In genomic region chr17:71548586-71548985, GRCm38 (mm10) we compare ENCODE assay signal across 9 mouse cellular contexts. TPM values are rescaled to one million over a fixed set of nuclear protein-coding genes. Genes with fewer than 3 reads are reported as not detected.
DNase-seq lines count a peak whose midpoint lies in the region; ATAC-seq and TF ChIP-seq lines count a peak whose summit lies in the region.
"Had no signal": no experiment of that assay in that cellular context is flagged by ENCODE, and none has a peak within 500 bp of the region (broad histone marks: within the 10 kb centered on the region; RNA-seq: fewer than 3 reads in every experiment).

No protein-coding gene starts in this region.

- no peak for ATAC-seq in kidney, postnatal 0 days (replicated peaks; ENCODE audit: low FRiP score, low read depth)
- ATAC-seq in monocyte, adult 5-6 weeks (replicated peaks; ENCODE audit: insufficient number of reproducible peaks, low FRiP score, low TSS enrichment, poor library complexity, severe bottlenecking) = no peak

- H3K27ac ChIP-seq in kidney, postnatal 0 days = no peak overlapping the region
- H3K27ac ChIP-seq: limb, embryonic 13.5 days had no signal

- DNase-seq in adrenal gland, postnatal 10 days = peak; percentile 10
- DNase-seq in adrenal gland, postnatal 36 days = no peak
- peak; percentile 50 for DNase-seq in kidney, postnatal 0 days (ENCODE audit: low spot score)
- no peak for DNase-seq in kidney, postnatal 10 days
- peak; percentile 60 for DNase-seq in 416B (ENCODE audit: low read depth)
- peak; percentile 73 for DNase-seq in embryo, embryonic 10.5 days (ENCODE audit: low spot score)
- DNase-seq in left cerebral cortex, postnatal 10 days (ENCODE audit: extremely low spot score in 1 of 2, low spot score in 2 of 2) = no peak

- no peaks in the 10 kb centered on the region for H3K9me3 ChIP-seq in kidney, postnatal 0 days (replicated peaks; ENCODE audit: low read length)
- H3K9me3 ChIP-seq: limb, embryonic 13.5 days had no signal

- H3K4me3 ChIP-seq in kidney, postnatal 0 days (replicated peaks; ENCODE audit: low read depth, low read length) = no peak overlapping the region
- H3K4me3 ChIP-seq: limb, embryonic 13.5 days had no signal

- intact Hi-C loops in left cerebral cortex, postnatal 10 days (cut with DNase I) = no loop called here

- no peak overlapping the region for H3K9ac ChIP-seq in kidney, postnatal 0 days (ENCODE audit: low read depth, low read length)
- H3K9ac ChIP-seq: limb, embryonic 13.5 days had no signal

- peak; percentile 68 for TF ChIP-seq CTCF in kidney, postnatal 0 days (IDR thresholded peaks at IDR 0.05; ENCODE audit: low read depth)

- no peaks in the 10 kb centered on the region for H3K36me3 ChIP-seq in kidney, postnatal 0 days (ENCODE audit: insufficient read depth, low read length)
- H3K36me3 ChIP-seq: limb, embryonic 13.5 days had no signal

- WGBS in kidney, postnatal 0 days = 10% methylated on average over 1 of the region's 1 CpGs

- no peak overlapping the region for H3K4me2 ChIP-seq in kidney, postnatal 0 days (ENCODE audit: low read length)
- H3K4me2 ChIP-seq: limb, embryonic 13.5 days had no signal

- 0 out of 2 replicates have a peak, but pooled peaks cover 3% of the 10 kb centered on the region for H3K4me1 ChIP-seq in kidney, postnatal 0 days (replicated peaks; ENCODE audit: insufficient read depth, low read length)

- no peaks in the 10 kb centered on the region for H3K27me3 ChIP-seq in kidney, postnatal 0 days (ENCODE audit: insufficient read depth, low read length)

RNA-seq across cellular contexts. Expression of gene Spdya, which starts 3.3 kb away (rescaled TPM):
- under 1 TPM; 0.45 to 0.55 TPM for total RNA-seq in adrenal gland, postnatal 10 days (2021)
- under 1 TPM; 0.53 to 0.82 TPM for total RNA-seq in adrenal gland, postnatal 36 days (2021)
- polyA plus RNA-seq in kidney, postnatal 0 days (2015; fragmentation: Nextera tagmentation; extraction: Ambion mirVana) = 0.58 and 0.82 TPM in 2 replicates
- total RNA-seq in monocyte, adult 5-6 weeks (2017) = 1.4 TPM in 1 of 3 replicates, not detected in the others
- 1 to 10 TPM; 1.6 TPM for total RNA-seq in left cerebral cortex, postnatal 10 days (2021)

RNA-seq across cellular contexts. Expression of gene Ndc80, which starts 21.9 kb away (rescaled TPM):
- 10 to 100 TPM in 1 of 2 experiments, 1 to 10 TPM in 1; 9.4 to 11.9 TPM for total RNA-seq in adrenal gland, postnatal 10 days (2021)
- 1 to 10 TPM; 3.1 to 3.6 TPM for total RNA-seq in adrenal gland, postnatal 36 days (2021)
- polyA plus RNA-seq in kidney, postnatal 0 days (2015; fragmentation: Nextera tagmentation; extraction: Ambion mirVana) = 21.5 and 26.3 TPM in 2 replicates
- total RNA-seq in monocyte, adult 5-6 weeks (2017) = 27.2 to 27.7 TPM (median 27.3 TPM) in 3 replicates
- total RNA-seq in left cerebral cortex, postnatal 10 days (2021) = 1 to 10 TPM; 1.7 to 2.0 TPM

Comparison
In these comparisons a context has a peak if more than half of its experiments do, and no peak if none do; other contexts are left out.
1. DNase-seq: peak in adrenal gland, postnatal 10 days (single experiment), kidney, postnatal 0 days (single experiment), 416B (single experiment) and embryo, embryonic 10.5 days (single experiment); none in adrenal gland, postnatal 36 days (0 of 2), kidney, postnatal 10 days (single experiment) and left cerebral cortex, postnatal 10 days (0 of 2).